ENCODE assay signal across 8 mouse cellular contexts in genomic region chr8:84846722-84847572, GRCm38 (mm10). TPM values are rescaled to one million over a fixed set of nuclear protein-coding genes. Genes with fewer than 3 reads are reported as not detected.
DNase-seq lines count a peak whose midpoint lies in the region; ATAC-seq lines count a peak whose summit lies in the region.

TSS of gene Calr (minus strand) at chr8:84846934.

- H3K4me3 ChIP-seq in heart, embryonic 14.5 days (ENCODE audit: control insufficient read depth in 1 of 2, insufficient read depth in 1 of 2, low read depth in 1 of 2, low read length in 2 of 2): peak within 1 kb of the TSS; percentile 92 to 98
- H3K4me3 ChIP-seq in liver, embryonic 13.5 days (replicated peaks): peak within 1 kb of the TSS; percentile 89
- H3K4me3 ChIP-seq in stomach, embryonic 16.5 days (replicated peaks; ENCODE audit: low read length): peak within 1 kb of the TSS; percentile 94

- peak; percentile 98 for DNase-seq in c-Kit-negative CD71-positive TER-119-positive erythroid progenitor cells, embryonic 14.5 days (ENCODE audit: low read depth, low spot score)
- peak; percentile 100 for DNase-seq in fibroblast of lung, adult 2 months (ENCODE audit: low read depth)
- DNase-seq in kidney, postnatal 14 days: peak; percentile 100
- DNase-seq in liver, embryonic 13.5 days: peak; percentile 100
- peak; percentile 100 for DNase-seq in neural tube, embryonic 10.5 days (ENCODE audit: extremely low spot score, low spot score)

- H3K4me2 ChIP-seq in heart, embryonic 14.5 days (ENCODE audit: low read length): peak within 1 kb of the TSS; percentile 81
- H3K4me2 ChIP-seq in liver, embryonic 13.5 days: peak within 1 kb of the TSS; percentile 89
- H3K4me2 ChIP-seq in stomach, embryonic 16.5 days (ENCODE audit: low read depth, low read length): peak within 1 kb of the TSS; percentile 80

- peaks cover 38% of the 10 kb centered on the region for H3K36me3 ChIP-seq in heart, embryonic 14.5 days (ENCODE audit: control insufficient read depth, insufficient read depth, low read length)
- peaks cover 42% of the 10 kb centered on the region for H3K36me3 ChIP-seq in liver, embryonic 13.5 days
- H3K36me3 ChIP-seq in stomach, embryonic 16.5 days (ENCODE audit: control insufficient read depth, insufficient read depth, low read length): peaks cover 32% of the 10 kb centered on the region; the same call in 1 of the 2 replicates

- peak; percentile 94 for ATAC-seq in CD4-positive, CD25-positive, alpha-beta regulatory T cell, adult 4 months
- peak; percentile 99 for ATAC-seq in heart, embryonic 14.5 days (ENCODE audit: insufficient number of reproducible peaks, insufficient read depth, low FRiP score, low read depth)
- peak; percentile 98 for ATAC-seq in liver, embryonic 13.5 days (ENCODE audit: low read depth)
- peak; percentile 100 for ATAC-seq in stomach, embryonic 16.5 days (ENCODE audit: insufficient read depth, low FRiP score)

- H3K9me3 ChIP-seq in heart, embryonic 14.5 days (ENCODE audit: control insufficient read depth, low read length): no peaks in the 10 kb centered on the region
- H3K9me3 ChIP-seq in liver, embryonic 13.5 days (replicated peaks): no peaks in the 10 kb centered on the region
- H3K9me3 ChIP-seq in stomach, embryonic 16.5 days (replicated peaks; ENCODE audit: control insufficient read depth, low read length): no peaks in the 10 kb centered on the region

- under 1% methylated on average over 55 of the region's 55 CpGs for WGBS in heart, embryonic 14.5 days
- WGBS in liver, embryonic 13.5 days (ENCODE audit: insufficient replicate concordance): under 1% methylated on average over 54 of the region's 55 CpGs
- WGBS in stomach, embryonic 16.5 days: under 1% methylated on average over 55 of the region's 55 CpGs

- H3K9ac ChIP-seq in heart, embryonic 14.5 days (ENCODE audit: low read length): peak within 1 kb of the TSS; percentile 97
- H3K9ac ChIP-seq in liver, embryonic 13.5 days: peak within 1 kb of the TSS; percentile 92
- H3K9ac ChIP-seq in stomach, embryonic 16.5 days (ENCODE audit: low read length): peak within 1 kb of the TSS; percentile 90

- peak within 1 kb of the TSS; percentile 86 to 89 for H3K27ac ChIP-seq in heart, embryonic 14.5 days (replicated peaks in 1 of 2; ENCODE audit: control insufficient read depth in 1 of 2, insufficient read depth in 1 of 2, low read depth in 2 of 2, low read length in 2 of 2)
- H3K27ac ChIP-seq in liver, embryonic 13.5 days: peak within 1 kb of the TSS; percentile 97
- peak within 1 kb of the TSS; percentile 91 for H3K27ac ChIP-seq in stomach, embryonic 16.5 days (ENCODE audit: low read length)

- H3K4me1 ChIP-seq in heart, embryonic 14.5 days (ENCODE audit: control insufficient read depth in 2 of 2, insufficient read depth in 2 of 2, low read length in 2 of 2): peaks cover 12 to 28% of the 10 kb centered on the region in 2 experiments
- H3K4me1 ChIP-seq in liver, embryonic 13.5 days (replicated peaks): peaks cover 56% of the 10 kb centered on the region
- H3K4me1 ChIP-seq in stomach, embryonic 16.5 days (ENCODE audit: control insufficient read depth, insufficient read depth, low read length): peaks cover 22% of the 10 kb centered on the region

- no peaks in the 10 kb centered on the region for H3K27me3 ChIP-seq in heart, embryonic 14.5 days (ENCODE audit: control insufficient read depth, insufficient read depth, low read length)
- H3K27me3 ChIP-seq in liver, embryonic 13.5 days: no peaks in the 10 kb centered on the region
- H3K27me3 ChIP-seq in stomach, embryonic 16.5 days (ENCODE audit: control insufficient read depth, insufficient read depth, low read length): no peaks in the 10 kb centered on the region

RNA-seq across cellular contexts. Expression of gene Calr, which starts in this region (rescaled TPM):
- 100 to 1,000 TPM; 250 to 281 TPM for polyA plus RNA-seq in CD4-positive, CD25-positive, alpha-beta regulatory T cell, adult 4 months (2017; shearing (Covaris generic))
- polyA plus RNA-seq in heart, embryonic 14.5 days (2014; fragmentation: Nextera tagmentation; extraction: Ambion mirVana): 500 and 527 TPM in 2 replicates
- polyA plus RNA-seq in liver, embryonic 13.5 days (2015; fragmentation: Nextera tagmentation; extraction: Ambion mirVana): 511 and 613 TPM in 2 replicates
- 1,028 and 1,118 TPM in 2 replicates for polyA plus RNA-seq in stomach, embryonic 16.5 days (2015; fragmentation: Nextera tagmentation; extraction: Ambion mirVana)

Comparison
In these comparisons a context has a peak if more than half of its experiments do, and no peak if none do; other contexts are left out.
1. Peak in every context shown above with its lines: DNase-seq, ATAC-seq, H3K4me3 ChIP-seq and H3K27ac ChIP-seq.